Mouse (Mus musculus): ENCODE measurements around the gene Ifit1bl1. TPM values are rescaled to one million over a fixed set of nuclear protein-coding genes. Genes with fewer than 3 reads are reported as not detected.

Gene Ifit1bl1
- total RNA-seq, 2 experiments from 2014 or later: 1.3 TPM; not detected in 1

- peak; percentile 95 for ATAC-seq (replicated peaks; ENCODE audit: low FRiP score, poor library complexity, severe bottlenecking)
Measured at GRCm38 (mm10) chr19:34550534-34551223, 51.1 kb downstream of the Ifit1bl1 start, which contains the start of gene Ifit2. Gene Ifit2 (plus strand): TSS chr19:34550694.

DNA sequence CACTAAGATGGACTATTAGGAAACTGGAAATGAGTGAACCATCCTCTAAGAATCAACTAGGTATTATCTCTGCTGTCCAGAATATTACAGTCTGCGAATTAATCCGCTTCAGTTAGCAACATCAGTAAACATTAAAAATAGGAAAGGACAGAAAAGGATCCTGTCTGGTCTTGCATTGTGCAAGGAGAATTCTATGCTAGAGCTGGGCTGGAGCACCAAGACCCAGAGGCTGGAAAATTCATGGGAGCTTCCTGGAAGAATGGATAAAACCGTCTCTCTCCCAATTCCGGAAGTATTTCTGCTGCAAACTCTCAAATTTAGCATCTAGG, 51.6 kb downstream of the Ifit1bl1 start:
- ATAC-seq (replicated peaks; ENCODE audit: low FRiP score, poor library complexity, severe bottlenecking): peak; percentile 13; the same call in 1 of the 2 replicates

DNA sequence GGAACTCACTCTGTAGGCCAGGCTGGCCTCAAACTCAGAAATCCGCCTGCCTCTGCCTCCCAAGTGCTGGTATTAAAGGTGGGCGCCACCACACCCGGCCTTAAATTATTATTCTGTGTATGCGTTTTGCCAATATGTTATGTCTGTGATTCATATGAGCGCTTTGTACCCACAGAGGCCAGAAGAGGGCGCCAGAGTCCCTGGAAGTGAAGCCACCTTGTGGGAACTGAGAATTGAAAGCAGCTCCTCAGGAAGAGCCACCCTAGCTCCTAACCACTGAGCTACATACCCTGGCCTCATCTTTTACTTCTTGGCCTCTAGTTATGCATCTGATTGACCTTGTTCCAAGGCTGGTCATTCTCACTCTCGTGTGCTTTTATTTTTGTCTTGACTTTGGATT, 53.8 kb downstream of the Ifit1bl1 start:
- no peak; the same call in 1 of the 2 replicates for ATAC-seq (replicated peaks; ENCODE audit: low FRiP score, poor library complexity, severe bottlenecking)

GRCm38 (mm10) chr19:34546211-34546610, 55.5 kb downstream of the Ifit1bl1 start:
- no peak for ATAC-seq (replicated peaks; ENCODE audit: low FRiP score, poor library complexity, severe bottlenecking)

Other genes starting within 250 kb of the Ifit1bl1 start
- not detected in 2 replicates for gene Ch25h, start 126.8 kb downstream of the Ifit1bl1 start, total RNA-seq (2015; ENCODE audit: low replicate concordance)
- not detected in 2 replicates for gene Ch25h, start 126.8 kb downstream of the Ifit1bl1 start, total RNA-seq (2017; ENCODE audit: low replicate concordance)
- 21.4 and 26.3 TPM in 2 replicates for gene Lipa, start 74.5 kb downstream of the Ifit1bl1 start, total RNA-seq (2015; ENCODE audit: low replicate concordance)
- 9.1 and 11.0 TPM in 2 replicates for gene Lipa, start 74.5 kb downstream of the Ifit1bl1 start, total RNA-seq (2017; ENCODE audit: low replicate concordance)
- 2.9 and 5.0 TPM in 2 replicates for gene Ifit2, start 51.3 kb downstream of the Ifit1bl1 start, total RNA-seq (2015; ENCODE audit: low replicate concordance)
- gene Ifit2, start 51.3 kb downstream of the Ifit1bl1 start, total RNA-seq (2017; ENCODE audit: low replicate concordance): 7.7 and 11.2 TPM in 2 replicates
- gene Ifit3, start 18.4 kb downstream of the Ifit1bl1 start, total RNA-seq (2015; ENCODE audit: low replicate concordance): 2.5 and 9.2 TPM in 2 replicates
- 2.3 and 4.5 TPM in 2 replicates for gene Ifit3, start 18.4 kb downstream of the Ifit1bl1 start, total RNA-seq (2017; ENCODE audit: low replicate concordance)
- 0.84 TPM in 1 of 2 replicates, not detected in the other for gene Ifit3b, start 6.0 kb upstream of the Ifit1bl1 start, total RNA-seq (2015; ENCODE audit: low replicate concordance)
- not detected in 2 replicates for gene Ifit3b, start 6.0 kb upstream of the Ifit1bl1 start, total RNA-seq (2017; ENCODE audit: low replicate concordance)
- 2.1 and 2.5 TPM in 2 replicates for gene Ifit1bl2, start 38.8 kb upstream of the Ifit1bl1 start, total RNA-seq (2015; ENCODE audit: low replicate concordance)
- 1.8 TPM in 1 of 2 replicates, not detected in the other for gene Ifit1bl2, start 38.8 kb upstream of the Ifit1bl1 start, total RNA-seq (2017; ENCODE audit: low replicate concordance)
- gene Ifit1, start 38.9 kb upstream of the Ifit1bl1 start, total RNA-seq (2015; ENCODE audit: low replicate concordance): 4.0 and 9.6 TPM in 2 replicates
- gene Ifit1, start 38.9 kb upstream of the Ifit1bl1 start, total RNA-seq (2017; ENCODE audit: low replicate concordance): 4.9 and 11.6 TPM in 2 replicates
- gene Slc16a12, start 145.3 kb upstream of the Ifit1bl1 start, total RNA-seq (2015; ENCODE audit: low replicate concordance): 0.36 TPM in 1 of 2 replicates, not detected in the other
- not detected in 2 replicates for gene Slc16a12, start 145.3 kb upstream of the Ifit1bl1 start, total RNA-seq (2017; ENCODE audit: low replicate concordance)